Mouse (Mus musculus) heart, embryonic 16.5 days (tissue): ENCODE results near the gene Gdpd5. TPM values are rescaled to one million over a fixed set of nuclear protein-coding genes. Genes with fewer than 3 reads are reported as not detected.

Experiments
- ATAC-seq: fragments of 200-750 bp; cut with Nextera tagmentation; replicated peaks from 2 replicates; pipeline ENCODE4 v1.8.0; 2017; ENCODE audit warnings: moderate number of reproducible peaks; ENCODE audit not compliant: insufficient read depth, low FRiP score; ENCODE audit errors: extremely low read depth
- H3K27ac ChIP-seq: fragments of 300-500 bp; sonication (generic); 2 replicates; pipeline ENCODE4 v1.5.1; 2014; ENCODE audit warnings: mild to moderate bottlenecking, low read length, control low read depth, moderate library complexity
- H3K27me3 ChIP-seq: fragments of 300-500 bp; sonication (generic); 2 replicates; pipeline ENCODE4 v1.6.1; 2014; ENCODE audit warnings: low read length, mixed read lengths; ENCODE audit not compliant: control insufficient read depth, insufficient read depth
- H3K36me3 ChIP-seq: fragments of 300-500 bp; sonication (generic); 2 replicates; pipeline ENCODE4 v1.6.1; 2014; ENCODE audit not compliant: control insufficient read depth, insufficient read depth
- H3K4me1 ChIP-seq: fragments of 300-500 bp; sonication (generic); 2 replicates; pipeline ENCODE4 v1.6.1; 2014; ENCODE audit warnings: low read length, mixed read lengths; ENCODE audit not compliant: control insufficient read depth, insufficient read depth
- H3K4me2 ChIP-seq: fragments of 300-500 bp; sonication (generic); 2 replicates; pipeline ENCODE4 v1.6.1; 2014; ENCODE audit warnings: low read depth, mild to moderate bottlenecking, control low read depth, low read length
- H3K4me3 ChIP-seq: fragments of 300-500 bp; sonication (generic); 2 replicates; pipeline ENCODE4 v1.5.1; 2014; ENCODE audit warnings: mild to moderate bottlenecking, control low read depth, low read length
- H3K9ac ChIP-seq: fragments of 300-500 bp; sonication (generic); 2 replicates; pipeline ENCODE4 v1.6.1; 2014; ENCODE audit warnings: low read length, control low read depth
- H3K9me3 ChIP-seq: fragments of 300-500 bp; sonication (generic); replicated peaks from 2 replicates; pipeline ENCODE4 v1.6.1; 2016; ENCODE audit warnings: low read length; ENCODE audit not compliant: control insufficient read depth
- WGBS: fragments of 180-500 bp; shearing (Covaris S2); extraction: QIAGEN DNeasy Blood & Tissue Kit; methylation state at CpG from one replicate; pipeline ENCODE4 v1.1.7; 2014; 5-methylcytosine and 5-hydroxymethylcytosine counted together
- polyA plus RNA-seq: library from polyadenylated mRNA; unstranded; fragments of >200 nt; fragmentation: Nextera tagmentation; extraction: Ambion mirVana; gene quantifications from 2 replicates; pipeline ENCODE4 v1.2.1, GENCODE M21; 2015

The Gdpd5 gene
- polyA plus RNA-seq, 1 experiment from 2014 or later, result 26.9 TPM

DNA sequence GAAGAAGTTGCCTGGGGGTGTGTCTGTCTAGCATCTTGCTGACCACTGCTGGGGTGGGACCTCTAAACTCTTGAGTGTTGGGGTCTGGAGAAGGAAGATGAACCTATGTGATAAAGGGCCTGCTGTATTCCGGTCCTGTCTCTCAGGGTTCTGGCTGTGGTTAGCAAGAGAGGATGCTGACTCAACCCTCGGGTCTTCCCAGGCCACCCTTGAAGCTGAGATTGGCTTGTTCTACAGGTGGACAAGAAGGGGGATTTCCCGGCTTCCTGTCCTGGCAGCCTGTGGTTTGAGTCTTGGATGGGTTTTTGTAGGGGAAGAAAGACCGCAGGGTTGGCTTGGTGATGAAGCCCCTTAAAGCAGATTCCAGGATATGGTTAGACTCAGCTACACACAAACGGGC lies 47.6 kb downstream of the Gdpd5 start:
- no peak for ATAC-seq
- 73% methylated on average over 5 of the region's 5 CpGs for WGBS
- no peak overlapping the region for H3K27ac ChIP-seq
- peaks cover 19% of the 10 kb centered on the region for H3K4me1 ChIP-seq
- H3K9ac ChIP-seq, result no peak overlapping the region
- no peaks in the 10 kb centered on the region for H3K9me3 ChIP-seq
- H3K4me2 ChIP-seq, result no peak overlapping the region
- H3K36me3 ChIP-seq, result 0 out of 2 replicates have a peak, but pooled peaks cover 3% of the 10 kb centered on the region
- H3K4me3 ChIP-seq, result no peak overlapping the region
- H3K27me3 ChIP-seq, result no peaks in the 10 kb centered on the region

DNA sequence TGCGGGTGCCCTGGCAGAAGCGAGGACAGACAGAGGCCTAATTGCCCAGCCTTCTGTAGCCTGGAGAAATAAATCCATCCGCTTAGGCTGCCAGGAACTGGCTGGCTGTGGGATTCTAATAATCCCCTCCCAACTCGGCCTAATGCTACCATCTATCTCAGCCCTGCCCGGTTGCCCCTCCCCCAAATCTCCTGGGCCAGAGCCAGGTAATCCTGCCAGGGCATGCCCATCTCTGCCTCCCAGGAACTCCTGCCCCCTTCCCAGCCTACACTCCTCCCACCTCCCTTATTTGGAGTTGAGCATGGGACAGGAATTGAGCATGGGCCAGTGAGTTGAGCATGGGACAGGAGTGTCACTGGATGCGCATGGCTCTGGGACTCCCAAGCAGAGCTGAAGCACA lies 48.6 kb downstream of the Gdpd5 start:
- H3K9me3 ChIP-seq, result no peaks in the 10 kb centered on the region
- H3K4me1 ChIP-seq, result peaks cover 20% of the 10 kb centered on the region
- no peaks in the 10 kb centered on the region for H3K27me3 ChIP-seq
- H3K36me3 ChIP-seq, result 0 out of 2 replicates have a peak, but pooled peaks cover 3% of the 10 kb centered on the region
- H3K27ac ChIP-seq, result no peak overlapping the region
- WGBS, result 64% methylated on average over 6 of the region's 6 CpGs
- no peak for ATAC-seq
- H3K9ac ChIP-seq, result no peak overlapping the region
- no peak overlapping the region for H3K4me3 ChIP-seq
- no peak overlapping the region for H3K4me2 ChIP-seq

GRCm38 (mm10) chr7:99430246-99430645 lies 49.0 kb downstream of the Gdpd5 start:
- peaks cover 17% of the 10 kb centered on the region for H3K4me1 ChIP-seq
- no peak overlapping the region for H3K4me3 ChIP-seq
- 71% methylated on average over 11 of the region's 11 CpGs for WGBS
- no peak overlapping the region for H3K27ac ChIP-seq
- no peak overlapping the region for H3K4me2 ChIP-seq
- no peak overlapping the region for H3K9ac ChIP-seq
- H3K9me3 ChIP-seq, result no peaks in the 10 kb centered on the region
- ATAC-seq, result no peak
- no peaks in the 10 kb centered on the region for H3K27me3 ChIP-seq
- H3K36me3 ChIP-seq, result 0 out of 2 replicates have a peak, but pooled peaks cover under 1% of the 10 kb centered on the region

DNA sequence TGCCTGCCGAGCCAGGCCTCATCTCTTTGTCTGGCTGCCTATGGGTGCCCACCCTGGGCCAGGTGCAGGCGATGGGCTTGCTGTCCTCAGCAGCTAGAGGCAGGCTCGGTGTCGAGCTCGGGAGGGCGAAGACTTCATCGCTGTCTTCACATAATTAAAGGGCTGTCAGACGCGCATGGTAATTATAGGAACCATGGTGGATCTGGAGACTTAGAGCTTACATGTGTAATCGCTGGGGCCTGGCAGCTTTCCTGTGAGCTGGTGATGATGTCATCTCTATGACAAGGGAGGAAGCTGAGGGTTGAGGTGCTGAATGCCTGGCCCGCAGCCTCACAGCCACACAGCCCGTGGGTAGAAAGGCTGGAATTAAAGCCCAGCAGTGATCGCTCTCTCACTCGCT lies 51.0 kb downstream of the Gdpd5 start:
- H3K4me2 ChIP-seq, result no peak overlapping the region
- H3K27me3 ChIP-seq, result no peaks in the 10 kb centered on the region
- WGBS, result 37% methylated on average over 14 of the region's 14 CpGs
- peak overlapping the region; percentile 2 for H3K9ac ChIP-seq
- peaks cover 17% of the 10 kb centered on the region for H3K4me1 ChIP-seq
- H3K4me3 ChIP-seq, result no peak overlapping the region
- peak overlapping the region; percentile 32 for H3K27ac ChIP-seq
- no peaks in the 10 kb centered on the region for H3K9me3 ChIP-seq
- no peaks in the 10 kb centered on the region for H3K36me3 ChIP-seq
- ATAC-seq, result peak; percentile 26; the same call in 1 of the 2 replicates

DNA sequence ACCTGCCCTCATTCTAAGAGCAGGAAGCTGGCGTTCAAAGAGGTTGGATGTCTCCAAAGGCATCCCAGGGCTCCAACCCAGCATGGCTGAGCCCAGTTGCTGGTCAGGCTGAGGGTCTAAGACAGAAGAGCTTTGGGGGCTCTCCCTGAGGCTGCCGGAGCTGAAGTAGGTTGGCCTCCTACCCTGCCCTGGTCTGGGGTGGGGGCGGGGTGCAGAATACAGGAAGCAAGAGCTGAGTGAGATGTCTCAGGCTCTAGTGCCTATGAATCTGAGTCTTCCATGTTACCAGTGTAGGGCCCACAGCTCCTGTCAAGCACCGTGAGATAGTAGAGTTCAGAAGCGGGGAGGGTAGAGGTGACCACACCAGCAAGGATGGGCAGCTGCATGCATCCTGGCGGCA lies 51.6 kb downstream of the Gdpd5 start:
- no peak overlapping the region for H3K9ac ChIP-seq
- no peaks in the 10 kb centered on the region for H3K27me3 ChIP-seq
- H3K36me3 ChIP-seq, result no peaks in the 10 kb centered on the region
- peaks cover 17% of the 10 kb centered on the region for H3K4me1 ChIP-seq
- no peak overlapping the region for H3K4me2 ChIP-seq
- 81% methylated on average over 6 of the region's 6 CpGs for WGBS
- no peak overlapping the region for H3K27ac ChIP-seq
- H3K9me3 ChIP-seq, result no peaks in the 10 kb centered on the region
- no peak for ATAC-seq
- no peak overlapping the region for H3K4me3 ChIP-seq

- Histone ChIP-seq H3K9ac (no peak overlapping the region), H3K9me3 (no peaks in the 10 kb centered on the region), H3K27me3 (no peaks in the 10 kb centered on the region), H3K4me3 (no peak overlapping the region), H3K27ac (no peak overlapping the region), H3K4me1 (peaks cover 17% of the 10 kb centered on the region), H3K36me3 (no peaks in the 10 kb centered on the region), H3K4me2 (no peak overlapping the region)
- no peak for ATAC-seq
- 55% methylated on average over 12 of the region's 12 CpGs for WGBS
These were observed 53.5 kb downstream of the Gdpd5 start for GRCm38 (mm10) chr7:99434672-99435250.

- Histone ChIP-seq H3K4me1 (peaks cover 26% of the 10 kb centered on the region), H3K27ac (no peak overlapping the region), H3K9ac (no peak overlapping the region), H3K36me3 (no peaks in the 10 kb centered on the region), H3K4me2 (no peak overlapping the region), H3K27me3 (no peaks in the 10 kb centered on the region), H3K9me3 (no peaks in the 10 kb centered on the region), H3K4me3 (no peak overlapping the region)
- no peak for ATAC-seq
- WGBS, result 27% methylated on average over 4 of the region's 4 CpGs
These were observed 55.3 kb downstream of the Gdpd5 start for GRCm38 (mm10) chr7:99436530-99436929.

DNA sequence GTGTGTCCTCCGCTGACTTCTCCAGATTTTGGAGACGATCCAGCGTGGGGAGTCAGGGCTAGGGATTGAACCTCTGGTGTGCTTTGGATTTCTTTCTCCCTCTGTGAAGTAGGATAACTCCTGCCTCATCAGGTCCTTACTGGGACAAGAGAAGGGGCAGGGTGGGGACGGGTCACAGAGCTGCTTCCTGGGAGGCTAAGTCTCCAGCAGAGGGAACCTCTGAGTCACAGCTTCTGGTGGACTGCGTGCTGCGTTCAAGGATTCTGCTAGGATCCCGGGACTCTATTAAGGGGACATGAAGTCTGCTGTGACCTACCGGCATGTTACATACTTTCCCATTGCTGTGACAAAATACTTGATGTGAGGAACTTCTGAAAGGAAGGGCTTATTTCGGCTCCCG lies 57.7 kb downstream of the Gdpd5 start:
- no peaks in the 10 kb centered on the region for H3K27me3 ChIP-seq
- H3K4me1 ChIP-seq, result peaks cover 31% of the 10 kb centered on the region
- no peaks in the 10 kb centered on the region for H3K36me3 ChIP-seq
- no peak overlapping the region for H3K27ac ChIP-seq
- H3K4me3 ChIP-seq, result no peak overlapping the region
- WGBS, result 72% methylated on average over 10 of the region's 10 CpGs
- H3K4me2 ChIP-seq, result no peak overlapping the region
- H3K9me3 ChIP-seq, result no peaks in the 10 kb centered on the region
- no peak overlapping the region for H3K9ac ChIP-seq
- no peak for ATAC-seq

DNA sequence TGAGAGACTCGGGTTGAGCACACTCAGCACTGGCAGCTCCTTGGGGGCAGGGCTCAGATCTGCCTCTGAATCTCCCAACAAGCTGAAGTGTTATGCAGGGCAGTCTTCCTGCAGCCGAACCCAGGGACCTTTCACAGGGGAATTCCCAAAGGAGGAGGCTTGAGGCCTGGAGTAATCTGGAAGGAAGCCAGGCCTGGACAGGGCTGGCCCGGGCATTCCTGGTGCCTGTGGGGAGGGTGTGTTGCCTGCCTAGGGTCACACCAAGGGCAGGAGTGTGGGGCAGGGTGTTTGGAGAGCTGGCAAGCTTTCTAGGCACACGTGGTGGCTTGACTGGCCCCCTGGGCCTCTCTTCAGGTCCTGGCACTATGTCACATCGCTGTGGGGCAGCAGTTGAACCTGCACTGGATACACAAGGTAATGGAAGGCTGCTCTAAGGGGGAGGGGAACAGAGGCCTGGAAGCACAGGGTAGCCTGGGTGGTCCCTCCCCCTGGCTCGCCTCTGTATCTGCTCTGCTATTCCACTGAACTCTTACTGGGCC lies 60.4 kb downstream of the Gdpd5 start:
- 11% methylated on average over 6 of the region's 6 CpGs for WGBS
- H3K36me3 ChIP-seq, result peaks cover 3% of the 10 kb centered on the region; the same call in 1 of the 2 replicates
- H3K27ac ChIP-seq, result peak overlapping the region; percentile 92
- no peaks in the 10 kb centered on the region for H3K27me3 ChIP-seq
- H3K4me1 ChIP-seq, result peaks cover 27% of the 10 kb centered on the region
- peak; percentile 97 for ATAC-seq
- peak overlapping the region; percentile 42 for H3K4me2 ChIP-seq
- no peaks in the 10 kb centered on the region for H3K9me3 ChIP-seq
- peak overlapping the region; percentile 54 for H3K9ac ChIP-seq
- no peak overlapping the region for H3K4me3 ChIP-seq
